Mouse (Mus musculus) thymus, adult 2 months (tissue): ENCODE results near the gene Clec1a.

ENCODE experiments used
- CTCF ChIP-seq: fragments of 200-500 bp; IDR thresholded peaks from 2 replicates; pipeline ENCODE4 v1.5.1; 2012; ENCODE audit warnings: mild to moderate bottlenecking, control low read depth, low read length, moderate library complexity, borderline replicate concordance; ENCODE audit not compliant: control insufficient read depth, poor library complexity, insufficient read depth; ENCODE audit errors: extremely low read depth
- POLR2A ChIP-seq: fragments of 200-500 bp; IDR thresholded peaks from 2 replicates; pipeline ENCODE4 v1.6.1; 2012; ENCODE audit warnings: mild to moderate bottlenecking, low read length, control low read depth, moderate library complexity; ENCODE audit not compliant: control insufficient read depth, poor library complexity, insufficient read depth; ENCODE audit errors: extremely low read depth

- no peak for TF ChIP-seq CTCF
- no peak for TF ChIP-seq POLR2A
Measured at GRCm38 (mm10) chr6:129427281-129427680, 24.5 kb downstream of the Clec1a start.
